Mouse (Mus musculus) G1E (cell line): Measurements from ENCODE around the gene E130308A19Rik.

ENCODE experiments used
- CTCF ChIP-seq: IDR thresholded peaks from 2 replicates; pipeline ENCODE4 v1.5.1; 2012; ENCODE audit warnings: low read depth, low read length, inconsistent platforms, mixed read lengths
- GATA1 ChIP-seq: IDR thresholded peaks from 2 replicates; pipeline ENCODE4 v1.6.1; 2012; ENCODE audit warnings: borderline replicate concordance, low read length, inconsistent platforms, mixed read lengths
- GATA2 ChIP-seq: IDR thresholded peaks from 2 replicates; pipeline ENCODE4 v1.6.1; 2012; ENCODE audit warnings: low read depth, low read length, inconsistent platforms, borderline replicate concordance
- POLR2AphosphoS5 ChIP-seq: IDR thresholded peaks from 2 replicates; pipeline ENCODE4 v1.6.1; 2012; ENCODE audit warnings: low read depth, low read length, inconsistent platforms; ENCODE audit not compliant: insufficient replicate concordance
- TAL1 ChIP-seq: conservative IDR thresholded peaks from 2 replicates; pipeline ENCODE4 v1.6.1; 2012; ENCODE audit warnings: low read depth, low read length, inconsistent platforms, mixed read lengths

GRCm38 (mm10) chr4:59656061-59656642 is 30.1 kb downstream of the E130308A19Rik start:
- TF ChIP-seq CTCF (no peak), GATA2 (no peak), TAL1 (no peak), GATA1 (no peak), POLR2AphosphoS5 (no peak)
